Mouse (Mus musculus): ENCODE results near the gene Aqp12. TPM values are rescaled to one million over a fixed set of nuclear protein-coding genes. Genes with fewer than 3 reads are reported as not detected.
A peak's percentile ranks its signal among the peaks of the same experiment; 100 is the strongest.

Gene Aqp12
- total and polyA plus RNA-seq, 3 experiments = not detected

GRCm38 (mm10) chr1:93010731-93011130 is 4.6 kb downstream of the Aqp12 start:
- no peak overlapping the region for H3K4me3 ChIP-seq (replicated peaks in 1 of 3; ENCODE audit: low read depth in 2 of 3, low read length in 2 of 3, poor library complexity in 1 of 3)
- H3K9ac ChIP-seq (ENCODE audit: insufficient read depth, low read depth) = no peak overlapping the region
- dilution Hi-C loops (cut with MboI; ENCODE audit: extremely low pct_ligation_motif_present, extremely low pct_unique_long_range_greater_than_20kb, low sequenced_read_pairs) (no loop called here), in situ Hi-C loops (cut with MboI; ENCODE audit: low pct_ligation_motif_present, low pct_unique_long_range_greater_than_20kb, low sequenced_read_pairs) (loop anchor here (5.0 kb wide), 2 partner anchors 53 to 72 kb away; no protein-coding TSS in a partner anchor)
- H3K4me1 ChIP-seq (ENCODE audit: control insufficient read depth in 1 of 2, insufficient read depth in 2 of 2) = peaks cover 25 to 74% of the 10 kb centered on the region in 2 experiments
- H3K27ac ChIP-seq (ENCODE audit: insufficient read depth, low read depth) = no peak overlapping the region
- TF ChIP-seq CTCF (conservative IDR thresholded peaks at IDR 0.05 in 1 of 2, IDR thresholded peaks at IDR 0.05 in 1 of 2; ENCODE audit: low read depth in 2 of 2, low read length in 2 of 2) = peak; percentile 26 to 68; a peak in 2 of 4 replicates
- TF ChIP-seq SMC3 (IDR thresholded peaks at IDR 0.05; ENCODE audit: low read depth, low read length) = peak; percentile 54
- TF ChIP-seq RAD21 (IDR thresholded peaks at IDR 0.05; ENCODE audit: low read depth, low read length) = peak; percentile 19
- TF ChIP-seq MAZ (IDR thresholded peaks at IDR 0.05; ENCODE audit: low read depth, low read length) = 0 out of 2 replicates have a peak, but pooled peaks have one; percentile 44
- no peak for TF ChIP-seq ZC3H11A (IDR thresholded peaks at IDR 0.05; ENCODE audit: low read depth, low read length)
- no peak for TF ChIP-seq JUND (conservative IDR thresholded peaks at IDR 0.05; ENCODE audit: low read depth, low read length)
- no peaks in the 10 kb centered on the region for H3K27me3 ChIP-seq (replicated peaks)
- no peaks in the 10 kb centered on the region for H3K9me3 ChIP-seq (replicated peaks; ENCODE audit: low read length)
- peak; percentile 51 for DNase-seq (ENCODE audit: extremely low read depth)
- no peaks in the 10 kb centered on the region for H3K79me2 ChIP-seq (replicated peaks; ENCODE audit: control insufficient read depth, extremely low read depth, insufficient read depth, poor library complexity, severe bottlenecking)
- no peak overlapping the region for H3K4me2 ChIP-seq (ENCODE audit: insufficient read depth, low read depth, poor library complexity, severe bottlenecking)
- H3K36me3 ChIP-seq (replicated peaks in 1 of 2; ENCODE audit: control insufficient read depth in 1 of 2, insufficient read depth in 1 of 2, low read length in 1 of 2) = no peaks in the 10 kb centered on the region

GRCm38 (mm10) chr1:93012103-93012585 is 6.0 kb downstream of the Aqp12 start:
- dilution Hi-C loops (cut with MboI; ENCODE audit: extremely low pct_ligation_motif_present, extremely low pct_unique_long_range_greater_than_20kb, low sequenced_read_pairs) (no loop called here), in situ Hi-C loops (cut with MboI; ENCODE audit: low pct_ligation_motif_present, low pct_unique_long_range_greater_than_20kb, low sequenced_read_pairs) (loop anchor here (5.0 kb wide), 2 partner anchors 55 to 70 kb away; no protein-coding TSS in a partner anchor)
- Histone ChIP-seq H3K4me3 (replicated peaks in 1 of 3; ENCODE audit: low read depth in 2 of 3, low read length in 2 of 3, poor library complexity in 1 of 3) (no peak overlapping the region), H3K36me3 (replicated peaks in 1 of 2; ENCODE audit: control insufficient read depth in 1 of 2, insufficient read depth in 1 of 2, low read length in 1 of 2) (no peaks in the 10 kb centered on the region), H3K9ac (ENCODE audit: insufficient read depth, low read depth) (no peak overlapping the region), H3K27me3 (replicated peaks) (peaks cover 2% of the 10 kb centered on the region), H3K4me2 (ENCODE audit: insufficient read depth, low read depth, poor library complexity, severe bottlenecking) (no peak overlapping the region), H3K79me2 (replicated peaks; ENCODE audit: control insufficient read depth, extremely low read depth, insufficient read depth, poor library complexity, severe bottlenecking) (no peaks in the 10 kb centered on the region), H3K27ac (ENCODE audit: insufficient read depth, low read depth) (no peak overlapping the region), H3K4me1 (ENCODE audit: control insufficient read depth in 1 of 2, insufficient read depth in 2 of 2) (peaks cover 25 to 74% of the 10 kb centered on the region in 2 experiments), H3K9me3 (replicated peaks; ENCODE audit: low read length) (no peaks in the 10 kb centered on the region)
- DNase-seq (ENCODE audit: extremely low read depth) = no peak
- TF ChIP-seq TBP (conservative IDR thresholded peaks at IDR 0.05; ENCODE audit: low read depth, low read length) (no peak), MXI1 (IDR thresholded peaks at IDR 0.05; ENCODE audit: low read depth, low read length) (no peak), TCF12 (IDR thresholded peaks at IDR 0.05; ENCODE audit: low read depth, low read length) (no peak), USF1 (IDR thresholded peaks at IDR 0.05; ENCODE audit: low read depth, low read length) (no peak), MYC (IDR thresholded peaks at IDR 0.05; ENCODE audit: low read depth, low read length) (no peak), EP300 (IDR thresholded peaks at IDR 0.05; ENCODE audit: low read length) (no peak), MAZ (IDR thresholded peaks at IDR 0.05; ENCODE audit: low read depth, low read length) (no peak), BHLHE40 (IDR thresholded peaks at IDR 0.05; ENCODE audit: low read depth, low read length) (no peak), SMC3 (IDR thresholded peaks at IDR 0.05; ENCODE audit: low read depth, low read length) (no peak)

GRCm38 (mm10) chr1:93013367-93013766 is 7.2 kb downstream of the Aqp12 start:
- no peaks in the 10 kb centered on the region for H3K9me3 ChIP-seq (replicated peaks; ENCODE audit: low read length)
- in situ Hi-C loops (cut with MboI; ENCODE audit: low pct_ligation_motif_present, low pct_unique_long_range_greater_than_20kb, low sequenced_read_pairs) (loop anchor here (5.0 kb wide), 2 partner anchors 56 to 69 kb away; no protein-coding TSS in a partner anchor), dilution Hi-C loops (cut with MboI; ENCODE audit: extremely low pct_ligation_motif_present, extremely low pct_unique_long_range_greater_than_20kb, low sequenced_read_pairs) (no loop called here)
- H3K4me3 ChIP-seq (replicated peaks in 1 of 3; ENCODE audit: low read depth in 2 of 3, low read length in 2 of 3, poor library complexity in 1 of 3) = no peak overlapping the region
- no peak overlapping the region for H3K27ac ChIP-seq (ENCODE audit: insufficient read depth, low read depth)
- no peak overlapping the region for H3K9ac ChIP-seq (ENCODE audit: insufficient read depth, low read depth)
- DNase-seq (ENCODE audit: extremely low read depth) = no peak
- H3K27me3 ChIP-seq (replicated peaks) = peaks cover 2% of the 10 kb centered on the region
- H3K4me1 ChIP-seq (ENCODE audit: control insufficient read depth in 1 of 2, insufficient read depth in 2 of 2) = peaks cover 23 to 62% of the 10 kb centered on the region in 2 experiments
- no peaks in the 10 kb centered on the region for H3K79me2 ChIP-seq (replicated peaks; ENCODE audit: control insufficient read depth, extremely low read depth, insufficient read depth, poor library complexity, severe bottlenecking)
- TF ChIP-seq TCF12 (IDR thresholded peaks at IDR 0.05; ENCODE audit: low read depth, low read length) (no peak), RCOR1 (conservative IDR thresholded peaks at IDR 0.05; ENCODE audit: low read depth, low read length) (no peak), EP300 (IDR thresholded peaks at IDR 0.05; ENCODE audit: low read length) (peak; percentile 48; the same call in 1 of the 2 replicates), BHLHE40 (IDR thresholded peaks at IDR 0.05; ENCODE audit: low read depth, low read length) (no peak), ZNF384 (IDR thresholded peaks at IDR 0.05; ENCODE audit: low read depth, low read length) (peak; percentile 76), ETS1 (conservative IDR thresholded peaks at IDR 0.05; ENCODE audit: low read depth, low read length) (no peak), MEF2A (IDR thresholded peaks at IDR 0.05; ENCODE audit: borderline replicate concordance, low read depth, low read length) (no peak), UBTF (IDR thresholded peaks at IDR 0.05; ENCODE audit: low read depth, low read length) (no peak), USF1 (IDR thresholded peaks at IDR 0.05; ENCODE audit: low read depth, low read length) (no peak), SIN3A (IDR thresholded peaks at IDR 0.05; ENCODE audit: low read length) (no peak), ZC3H11A (IDR thresholded peaks at IDR 0.05; ENCODE audit: low read depth, low read length) (no peak), JUN (IDR thresholded peaks at IDR 0.05; ENCODE audit: insufficient read depth, low read depth, low read length) (no peak), IRF4 (IDR thresholded peaks at IDR 0.05; ENCODE audit: low read depth, low read length) (peak; percentile 70)
- no peaks in the 10 kb centered on the region for H3K36me3 ChIP-seq (replicated peaks in 1 of 2; ENCODE audit: control insufficient read depth in 1 of 2, insufficient read depth in 1 of 2, low read length in 1 of 2)
- no peak overlapping the region for H3K4me2 ChIP-seq (ENCODE audit: insufficient read depth, low read depth, poor library complexity, severe bottlenecking)

Data from CH12.LX (cell line).